Mouse (Mus musculus): ENCODE measurements around the gene Gmeb2.

The Gmeb2 gene

GRCm38 (mm10) chr2:181227122-181227521 is 60.7 kb downstream of the Gmeb2 start:
- DNase-seq (ENCODE audit: low spot score) = no peak

DNA sequence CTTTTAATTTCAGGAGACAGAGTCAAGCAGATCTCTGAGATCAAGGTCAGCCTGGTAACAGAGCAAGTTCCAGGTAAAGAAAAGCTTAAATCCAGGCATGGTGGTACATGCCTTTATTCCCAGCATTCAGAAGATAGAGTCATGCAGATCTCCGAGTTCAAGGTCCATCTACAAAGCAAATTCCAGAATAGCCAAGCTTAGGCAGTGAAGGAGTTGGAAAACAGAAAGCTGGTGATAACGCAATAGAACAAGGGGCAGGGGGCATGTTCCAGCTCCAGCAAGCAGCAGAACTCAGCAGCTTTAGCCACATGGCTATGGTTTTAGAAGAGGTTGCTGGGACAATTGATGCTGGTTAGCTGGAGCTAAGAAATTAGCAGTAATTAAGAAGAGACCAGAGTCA is 62.8 kb downstream of the Gmeb2 start:
- no peak for DNase-seq (ENCODE audit: low spot score)

GRCm38 (mm10) chr2:181220361-181220760 is 67.5 kb downstream of the Gmeb2 start:
- DNase-seq (ENCODE audit: low spot score) = no peak

GRCm38 (mm10) chr2:181219538-181220216 is 68.2 kb downstream of the Gmeb2 start, which contains the start of gene Fndc11:
Fndc11 (plus strand) TSS chr2:181220013.
- peak; percentile 87 for DNase-seq (ENCODE audit: low spot score)

GRCm38 (mm10) chr2:181218881-181219485 is 68.9 kb downstream of the Gmeb2 start:
- DNase-seq (ENCODE audit: low spot score) = no peak

DNA sequence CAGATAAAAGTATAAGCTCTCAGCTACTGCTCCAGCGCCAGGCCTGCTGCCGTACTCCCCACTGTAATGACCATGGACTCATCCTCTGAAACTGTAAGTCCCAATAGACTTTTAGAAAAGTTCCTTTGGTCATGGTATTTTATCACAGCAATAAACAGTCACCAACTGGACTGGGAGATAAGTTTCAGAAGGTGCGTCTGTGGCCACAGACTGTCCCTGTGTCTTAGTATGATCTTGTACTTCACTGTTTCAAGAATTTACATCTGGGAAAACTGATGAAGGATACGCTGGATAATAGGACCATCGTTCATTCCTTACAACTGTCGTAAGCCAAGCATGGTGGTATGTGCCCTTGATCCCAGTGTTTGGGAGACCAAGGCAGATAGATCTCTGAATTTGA is 71.8 kb downstream of the Gmeb2 start:
- no peak for DNase-seq (ENCODE audit: low spot score)

GRCm38 (mm10) chr2:181213021-181213445 is 74.8 kb downstream of the Gmeb2 start, which contains the start of gene Srms:
Srms (minus strand) TSS chr2:181213185.
- DNase-seq (ENCODE audit: low spot score) = peak; percentile 61

DNA sequence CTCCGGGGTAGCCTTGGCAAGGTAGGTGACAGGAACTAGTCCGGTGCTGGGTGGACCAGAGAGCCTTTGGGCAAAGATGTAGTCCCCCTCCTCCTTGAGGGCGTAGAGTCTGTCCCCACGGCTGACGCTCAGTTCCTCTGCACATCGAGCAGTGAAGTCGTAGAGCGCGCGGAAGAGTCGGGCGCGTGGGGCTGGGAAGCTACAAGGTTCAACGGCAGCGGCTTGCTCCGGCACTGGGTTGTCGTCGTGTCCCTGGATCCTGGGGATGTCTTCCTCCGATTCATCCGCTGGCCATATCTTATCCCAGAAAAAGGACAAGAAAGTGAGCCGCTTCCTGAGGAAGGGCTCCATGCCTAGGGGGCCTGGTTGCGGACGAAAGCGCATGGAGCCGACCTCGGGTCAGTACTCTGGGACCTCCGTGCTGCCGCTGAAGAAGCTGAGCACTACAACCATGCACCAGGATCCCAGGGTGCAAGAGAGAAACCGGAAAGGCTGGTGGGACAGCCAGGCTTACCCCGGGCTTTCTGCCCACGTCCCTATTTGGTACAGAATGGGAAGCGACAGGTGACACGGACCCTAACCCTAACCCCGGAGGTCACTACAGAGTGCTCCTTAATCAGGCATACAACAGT is 75.3 kb downstream of the Gmeb2 start:
- peak; percentile 32 for DNase-seq (ENCODE audit: low spot score)

- no peak for DNase-seq (ENCODE audit: low spot score)
Measured at GRCm38 (mm10) chr2:181206118-181206517, 81.7 kb downstream of the Gmeb2 start.

DNA sequence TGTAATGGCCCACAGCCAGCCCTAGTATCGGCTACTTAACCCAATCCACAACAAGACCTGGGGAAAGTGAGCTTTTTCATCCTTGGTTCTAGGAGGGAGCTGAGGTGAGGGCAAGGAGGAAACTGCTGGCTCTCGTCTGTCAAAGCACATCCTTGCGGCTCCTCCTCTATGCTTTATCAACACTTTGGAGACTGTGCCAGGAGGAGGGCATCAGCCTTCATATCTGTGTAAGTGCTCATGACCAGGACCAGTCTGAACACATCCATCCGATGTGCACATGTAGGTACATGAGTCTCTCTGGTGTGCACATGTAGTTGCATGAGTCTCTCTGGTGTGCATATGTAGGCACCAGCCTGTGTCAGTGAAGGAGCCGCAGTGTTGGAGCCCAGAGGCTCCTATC is 82.2 kb downstream of the Gmeb2 start:
- no peak for DNase-seq (ENCODE audit: low spot score)

DNA sequence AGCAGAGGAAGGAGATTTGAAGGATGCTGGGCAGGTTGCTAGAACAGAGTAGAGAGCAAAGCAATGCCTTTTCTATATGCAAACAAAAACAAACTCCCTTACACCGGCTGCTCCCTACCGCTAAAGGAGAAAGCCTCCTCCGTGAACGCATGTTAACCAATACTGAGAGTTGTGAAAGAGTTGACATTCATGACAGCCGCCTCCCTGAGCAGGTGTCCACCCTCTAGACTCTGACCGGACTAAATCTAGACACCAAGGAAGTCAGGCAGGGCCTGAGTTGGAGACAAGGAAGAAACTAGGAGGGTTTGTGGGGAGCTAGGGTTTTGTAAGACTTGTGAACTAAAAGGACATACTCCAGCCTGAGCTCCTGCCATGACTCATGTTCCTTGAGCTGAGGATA is 84.9 kb downstream of the Gmeb2 start:
- no peak for DNase-seq (ENCODE audit: low spot score)

- DNase-seq (ENCODE audit: low spot score) = no peak
Measured at GRCm38 (mm10) chr2:181202422-181202821, 85.4 kb downstream of the Gmeb2 start, which contains the start of gene Ptk6. Ptk6 (minus strand) TSS chr2:181202789.

DNA sequence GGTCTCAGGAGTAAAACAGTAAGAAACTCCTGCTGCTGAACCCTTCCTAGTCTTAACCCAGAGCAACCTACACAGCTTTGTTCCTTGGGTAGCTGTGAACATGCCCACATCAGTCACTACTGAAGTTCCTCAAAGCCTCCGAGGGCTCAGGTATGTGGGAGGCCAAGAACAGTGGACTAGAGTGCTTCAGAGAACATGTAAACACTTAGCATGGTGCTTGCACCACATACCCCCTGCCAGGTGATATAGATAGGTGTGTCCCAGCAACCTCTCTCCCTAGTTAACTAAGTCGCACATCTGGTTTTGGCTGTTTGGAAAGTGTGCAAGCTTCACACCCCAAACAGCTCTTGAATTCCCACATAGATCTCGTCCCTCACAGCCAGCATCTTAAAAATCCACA is 86.2 kb downstream of the Gmeb2 start:
- no peak for DNase-seq (ENCODE audit: low spot score)

Data from embryo, embryonic 10.5 days (tissue).